Mouse (Mus musculus): ENCODE data around the gene 2210408I21Rik.

DNA sequence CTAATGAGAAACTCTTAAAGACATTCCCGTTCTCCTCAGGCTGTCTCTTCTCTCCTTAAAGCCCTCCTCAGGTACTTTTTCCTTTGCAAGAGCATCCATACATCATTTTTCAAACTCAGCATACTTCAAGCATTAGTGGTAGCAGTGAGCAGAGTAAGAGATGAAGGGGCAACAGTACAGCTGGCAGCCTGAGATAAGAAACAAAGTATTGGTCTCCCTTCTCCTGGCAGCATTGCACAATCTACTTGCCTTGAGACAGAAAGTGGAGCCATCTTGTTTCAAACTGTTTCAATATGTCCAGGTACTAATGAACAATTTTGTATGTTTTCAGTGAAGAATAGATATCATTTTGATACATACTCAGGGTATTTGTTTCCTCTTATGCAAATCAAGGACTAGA, 129.1 kb downstream of the 2210408I21Rik start:
- TF ChIP-seq CTCF (IDR thresholded peaks at IDR 0.05; ENCODE audit: control insufficient read depth, insufficient read depth, insufficient read length): no peak
- no peak for TF ChIP-seq MAX (IDR thresholded peaks at IDR 0.05)
- TF ChIP-seq FOSL1 (IDR thresholded peaks at IDR 0.05; ENCODE audit: insufficient read depth, low read length, poor library complexity, severe bottlenecking): no peak
